Mouse (Mus musculus) lung, embryonic 14.5 days (tissue): Measurements from ENCODE around the gene Bglap. TPM values are rescaled to one million over a fixed set of nuclear protein-coding genes. Genes with fewer than 3 reads are reported as not detected.
"Not testable (repeated sequence)": the region's sequence is repeated elsewhere in the genome, so short reads cannot be mapped to it uniquely, and the experiment has no call there.

ENCODE experiments used
- ATAC-seq: fragments of 200-750 bp; cut with Nextera tagmentation; 2 replicates; pipeline ENCODE4 v1.8.0; 2017; ENCODE audit warnings: mild to moderate bottlenecking, moderate TSS enrichment, moderate library complexity; ENCODE audit not compliant: insufficient read depth
- DNase-seq: peaks from one replicate; pipeline ENCODE4 v3.0.0-alpha.2; 2015
- H3K27ac ChIP-seq: fragments of 300-500 bp; sonication (generic); 2 replicates; pipeline ENCODE4 v1.5.1; 2014; ENCODE audit warnings: low read depth, mild to moderate bottlenecking, moderate library complexity
- H3K27me3 ChIP-seq: fragments of 300-500 bp; sonication (generic); 2 replicates; pipeline ENCODE4 v1.6.1; 2014; ENCODE audit warnings: low read length, control low read depth; ENCODE audit not compliant: insufficient read depth
- H3K36me3 ChIP-seq: fragments of 300-500 bp; sonication (generic); 2 replicates; pipeline ENCODE4 v1.6.1; 2014; ENCODE audit warnings: control low read depth; ENCODE audit not compliant: insufficient read depth
- H3K4me1 ChIP-seq: fragments of 300-500 bp; sonication (generic); 2 replicates; pipeline ENCODE4 v1.6.1; 2014; ENCODE audit warnings: antibody characterized with exemption, control low read depth; ENCODE audit not compliant: insufficient read depth
- H3K4me2 ChIP-seq: fragments of 300-500 bp; sonication (generic); 2 replicates; pipeline ENCODE4 v1.6.1; 2014; ENCODE audit warnings: mild to moderate bottlenecking
- H3K4me3 ChIP-seq: fragments of 300-500 bp; sonication (generic); 2 replicates; pipeline ENCODE4 v1.5.1; 2014; ENCODE audit warnings: low read depth, low read length
- H3K9ac ChIP-seq: fragments of 300-500 bp; sonication (generic); 2 replicates; pipeline ENCODE4 v1.6.1; 2014
- H3K9me3 ChIP-seq: fragments of 300-500 bp; sonication (generic); 2 replicates; pipeline ENCODE4 v1.6.1; 2016; ENCODE audit warnings: low read depth, low read length, control low read depth
- CTCF ChIP-seq: IDR thresholded peaks from 2 replicates; pipeline ENCODE4 v1.5.1; 2016; ENCODE audit warnings: antibody characterized with exemption, low read depth
- WGBS: fragments of 180-500 bp; shearing (Covaris S2); extraction: QIAGEN DNeasy Blood & Tissue Kit; methylation state at CpG from one replicate; pipeline ENCODE4 v1.1.7; 2014; 5-methylcytosine and 5-hydroxymethylcytosine counted together
- polyA plus RNA-seq: library from polyadenylated mRNA; unstranded; fragments of >200 nt; fragmentation: Nextera tagmentation; extraction: Ambion mirVana; gene quantifications from 2 replicates; pipeline ENCODE4 v1.2.1, GENCODE M21; 2014

The Bglap gene
- polyA plus RNA-seq = not detected in 2 replicates

DNA sequence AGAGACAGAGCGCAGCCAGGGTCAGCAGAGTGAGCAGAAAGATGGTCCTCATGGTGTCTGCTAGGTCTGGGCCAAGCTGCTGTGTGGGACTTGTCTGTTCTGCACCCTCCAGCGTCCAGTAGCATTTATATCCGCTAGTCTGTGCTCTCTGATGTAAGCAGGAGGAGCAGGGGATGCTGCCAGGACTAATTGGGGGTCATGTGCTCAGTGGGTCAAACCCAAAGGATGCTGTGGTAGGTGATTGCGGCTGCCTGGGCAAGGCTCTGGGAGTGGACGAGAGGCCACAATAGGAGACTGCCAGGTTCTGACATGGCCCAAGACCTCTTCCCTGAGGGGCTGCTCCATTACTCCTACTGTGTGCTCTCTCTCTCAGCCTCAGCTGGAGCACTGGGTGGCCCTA lies at the start of gene Bglap:
TSS of gene Bglap (minus strand) at position 101 of the 400 bp plus-strand sequence.
- ATAC-seq (no peak), DNase-seq (no peak)
- Histone ChIP-seq H3K36me3 (no peaks in the 10 kb centered on the region), H3K4me3 (no peak within 1 kb of the TSS), H3K4me1 (no peaks in the 10 kb centered on the region), H3K9ac (no peak within 1 kb of the TSS), H3K4me2 (no peak within 1 kb of the TSS), H3K27me3 (no peaks in the 10 kb centered on the region), H3K27ac (no peak within 1 kb of the TSS), H3K9me3 (no peaks in the 10 kb centered on the region)
- WGBS = 74% methylated on average over 5 of the region's 5 CpGs
- TF ChIP-seq CTCF = no peak

DNA sequence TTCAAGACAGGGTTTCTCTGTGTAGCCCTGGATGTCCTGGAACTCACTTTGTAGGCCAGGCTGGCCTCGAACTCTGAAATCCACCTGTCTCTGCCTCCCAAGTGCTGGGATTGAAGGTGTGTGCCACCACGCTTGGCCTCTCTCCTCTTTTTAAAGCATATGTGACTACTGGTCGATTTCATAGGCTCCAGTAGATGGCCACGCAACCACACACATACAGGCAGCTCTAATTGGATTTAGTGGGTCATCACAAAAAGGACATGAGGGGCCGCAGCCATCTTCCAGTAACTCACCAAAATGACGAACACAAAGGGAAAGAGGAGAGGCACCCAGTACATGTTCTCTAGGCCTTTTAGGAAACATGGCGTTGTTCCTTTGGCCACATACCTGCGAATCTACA lies 44.4 kb upstream of the Bglap start:
- H3K9me3 ChIP-seq, H3K36me3 ChIP-seq, DNase-seq, ATAC-seq, H3K4me3 ChIP-seq, H3K27ac ChIP-seq, H3K27me3 ChIP-seq, H3K9ac ChIP-seq, H3K4me1 ChIP-seq, H3K4me2 ChIP-seq: not testable (repeated sequence)
- WGBS = 65% methylated on average over 8 of the region's 8 CpGs

- no peak overlapping the region for H3K27ac ChIP-seq
- H3K4me1 ChIP-seq = peaks cover 9% of the 10 kb centered on the region; the same call in 1 of the 2 replicates
- H3K27me3 ChIP-seq = no peaks in the 10 kb centered on the region
- ATAC-seq (no peak), DNase-seq (no peak)
- no peaks in the 10 kb centered on the region for H3K9me3 ChIP-seq
- TF ChIP-seq CTCF = no peak
- H3K4me3 ChIP-seq = no peak overlapping the region
- H3K36me3 ChIP-seq = no peaks in the 10 kb centered on the region
- no peak overlapping the region for H3K4me2 ChIP-seq
- 73% methylated on average over 4 of the region's 4 CpGs for WGBS
- H3K9ac ChIP-seq = no peak overlapping the region
Observed at GRCm38 (mm10) chr3:88427342-88427905, 43.2 kb upstream of the Bglap start.

DNA sequence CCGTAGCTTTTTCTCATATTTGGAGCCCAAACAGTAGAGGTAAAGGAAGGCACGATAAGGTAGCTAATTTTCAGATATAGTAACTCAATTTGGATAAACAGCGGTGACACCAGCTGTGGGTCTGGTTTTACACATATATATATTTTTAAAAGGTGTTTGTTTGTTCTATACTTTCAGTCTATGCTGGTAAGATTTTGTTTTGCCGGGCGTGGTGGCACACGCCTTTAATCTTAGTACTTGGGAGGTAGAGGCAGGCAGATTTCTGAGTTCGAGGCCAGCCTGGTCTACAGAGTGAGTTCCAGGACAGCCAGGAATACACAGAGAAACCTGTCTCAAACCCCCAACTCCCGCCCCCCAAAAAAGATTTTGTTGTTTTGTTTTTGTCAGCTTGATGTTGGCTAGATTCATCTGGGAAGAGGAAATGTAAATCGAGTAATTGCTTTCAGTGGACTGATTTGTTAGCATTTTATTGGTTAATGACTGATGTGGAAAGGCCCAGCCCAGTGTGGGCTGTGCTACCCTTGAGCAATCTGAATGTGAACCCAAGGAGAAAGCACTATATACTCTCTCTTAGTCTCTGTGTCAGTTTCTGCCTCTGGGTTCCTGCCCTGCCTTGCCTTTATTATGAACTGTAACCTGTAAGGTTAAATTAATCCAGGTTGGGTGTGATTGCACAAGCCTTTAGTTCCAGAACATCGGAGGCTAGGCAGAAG lies 41.6 kb upstream of the Bglap start:
- 80% methylated on average over 10 of the region's 10 CpGs for WGBS
- no peak for TF ChIP-seq CTCF
- ATAC-seq (no peak), DNase-seq (no peak)
- Histone ChIP-seq H3K27me3 (no peaks in the 10 kb centered on the region), H3K9ac (no peak overlapping the region), H3K27ac (no peak overlapping the region), H3K36me3 (peaks cover 7% of the 10 kb centered on the region), H3K9me3 (no peaks in the 10 kb centered on the region), H3K4me1 (peaks cover 9% of the 10 kb centered on the region; the same call in 1 of the 2 replicates), H3K4me3 (no peak overlapping the region), H3K4me2 (peak overlapping the region; percentile 86)

- Histone ChIP-seq H3K27me3 (no peaks in the 10 kb centered on the region), H3K4me2 (peak overlapping the region; percentile 86), H3K9me3 (no peaks in the 10 kb centered on the region), H3K9ac (no peak overlapping the region), H3K4me1 (peaks cover 9% of the 10 kb centered on the region; the same call in 1 of the 2 replicates), H3K4me3 (peak overlapping the region; percentile 72), H3K27ac (no peak overlapping the region), H3K36me3 (peaks cover 12% of the 10 kb centered on the region)
- ATAC-seq (no peak), DNase-seq (no peak)
- 8% methylated on average over 2 of the region's 2 CpGs for whole genome bisulfite sequencing
- no peak for TF ChIP-seq CTCF
Observed at GRCm38 (mm10) chr3:88425330-88425689, 41.0 kb upstream of the Bglap start.

- Histone ChIP-seq H3K9ac (peak within 1 kb of the TSS; percentile 62), H3K9me3 (no peaks in the 10 kb centered on the region), H3K27me3 (no peaks in the 10 kb centered on the region), H3K27ac (0 out of 2 replicates have a peak within 1 kb of the TSS, but pooled peaks have one; percentile 4), H3K4me2 (peak within 1 kb of the TSS; percentile 86), H3K36me3 (peaks cover 18% of the 10 kb centered on the region), H3K4me3 (peak within 1 kb of the TSS; percentile 72), H3K4me1 (peaks cover 9% of the 10 kb centered on the region; the same call in 1 of the 2 replicates)
- peak; percentile 99 for DNase-seq
- peak; percentile 98 for ATAC-seq
- TF ChIP-seq CTCF = no peak
- WGBS = 1% methylated on average over 35 of the region's 35 CpGs
Observed at GRCm38 (mm10) chr3:88424605-88425329, 40.5 kb upstream of the Bglap start, which contains the start of gene Slc25a44. TSS of gene Slc25a44 (minus strand) at chr3:88425139.
